Mouse (Mus musculus) small intestine, adult 10 weeks (tissue): ENCODE measurements around the gene Capza1. TPM values are rescaled to one million over a fixed set of nuclear protein-coding genes. Genes with fewer than 3 reads are reported as not detected.

ENCODE experiments used
- polyA plus RNA-seq: library from polyadenylated mRNA; stranded (reverse); fragments of 350-450 nt; fragmentation: Illumina TruSeq; extraction: RNeasy Lipid Tissue Mini Kit (QIAGEN cat#74804); gene quantifications from one replicate; pipeline ENCODE4 v1.2.3, GENCODE M21; 2014; ENCODE audit warnings: low replicate concordance

Capza1 gene
- polyA plus RNA-seq: 312 TPM

DNA sequence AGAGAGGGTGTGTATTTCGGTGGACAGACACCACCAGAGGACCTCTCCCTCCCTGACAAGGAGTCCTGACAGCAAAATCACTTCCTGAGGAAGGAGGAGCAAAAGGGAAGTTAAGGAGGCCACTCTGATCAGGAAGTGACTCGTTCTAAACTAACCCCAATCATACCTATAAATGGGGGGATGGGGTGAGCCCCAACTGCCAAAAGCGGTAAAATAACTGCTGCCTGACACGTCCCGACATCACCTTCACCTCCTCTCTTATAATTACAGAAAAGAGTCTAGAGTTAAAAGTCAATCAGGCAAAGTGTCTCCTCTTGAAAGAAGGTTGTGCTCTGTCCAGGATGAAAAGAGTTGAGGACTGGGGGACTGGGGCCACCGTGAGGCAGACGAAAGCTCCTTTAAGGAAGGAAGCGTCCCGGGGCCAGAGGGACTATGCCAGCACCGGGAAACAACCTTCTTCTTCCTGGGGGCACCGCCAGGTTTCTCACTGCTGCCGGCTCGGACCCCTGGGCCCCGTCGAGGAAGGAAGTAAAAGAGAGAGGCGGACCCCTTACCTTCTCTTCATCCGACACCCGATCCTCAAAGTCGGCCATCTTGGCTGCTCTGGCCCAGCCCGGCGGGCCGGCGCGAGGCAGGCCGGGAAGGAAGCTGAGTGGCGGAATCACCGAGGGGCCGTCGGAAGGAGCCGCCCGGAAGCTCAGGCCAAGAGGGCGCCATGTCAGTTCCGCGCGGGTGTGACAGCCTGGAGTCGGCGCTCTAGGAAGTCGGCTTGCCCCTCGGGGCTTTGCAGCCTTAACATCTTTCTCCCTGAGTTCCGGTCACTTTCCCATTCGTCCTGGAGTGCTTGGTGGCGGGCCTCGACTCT lies at the start of gene Capza1, which contains the start of gene St7l:
TSS of gene Capza1 (minus strand) at position 720 of the 865 bp plus-strand sequence.
TSS of gene St7l (plus strand) at position 220 of the 865 bp plus-strand sequence.

DNA sequence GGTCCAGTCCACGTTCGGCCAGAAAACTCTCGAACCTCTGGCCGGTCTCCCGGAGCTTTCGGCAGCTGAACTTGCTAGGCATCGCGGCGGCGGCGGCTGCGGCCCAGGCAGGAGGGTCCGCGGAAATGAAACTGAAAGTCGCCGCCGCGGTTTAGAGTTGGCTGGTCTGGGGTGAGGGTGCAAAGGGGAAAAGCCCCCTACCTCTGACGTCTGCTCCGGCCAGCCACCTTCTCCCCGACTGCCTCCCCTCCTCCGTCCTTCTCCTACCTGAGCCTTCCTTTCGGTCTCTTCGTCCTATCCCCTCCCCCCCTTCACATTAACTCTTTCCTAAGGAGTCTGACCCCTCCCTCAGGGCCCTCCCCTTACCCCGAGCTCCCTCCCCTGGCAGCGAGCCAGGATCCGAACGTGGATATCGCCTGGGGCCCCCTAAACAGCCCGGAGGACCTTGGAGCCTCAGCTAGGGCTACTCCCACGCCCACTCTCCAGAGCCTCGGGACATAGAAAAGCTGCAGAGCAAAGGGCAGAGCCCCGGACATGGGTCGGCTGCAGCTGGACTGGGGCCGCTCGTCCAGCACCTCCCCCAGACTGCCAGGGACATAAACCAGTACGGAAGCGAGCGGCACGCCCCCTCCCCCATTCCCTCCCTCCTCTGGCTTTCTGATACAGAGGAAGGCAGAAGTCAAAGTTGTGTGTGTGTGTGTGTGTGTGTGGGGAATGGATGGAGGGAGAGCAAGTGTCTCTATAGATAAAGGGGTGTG lies 46.1 kb downstream of the Capza1 start, which contains the start of gene Mov10:
TSS of gene Mov10 (minus strand) at position 573 of the 758 bp plus-strand sequence.

DNA sequence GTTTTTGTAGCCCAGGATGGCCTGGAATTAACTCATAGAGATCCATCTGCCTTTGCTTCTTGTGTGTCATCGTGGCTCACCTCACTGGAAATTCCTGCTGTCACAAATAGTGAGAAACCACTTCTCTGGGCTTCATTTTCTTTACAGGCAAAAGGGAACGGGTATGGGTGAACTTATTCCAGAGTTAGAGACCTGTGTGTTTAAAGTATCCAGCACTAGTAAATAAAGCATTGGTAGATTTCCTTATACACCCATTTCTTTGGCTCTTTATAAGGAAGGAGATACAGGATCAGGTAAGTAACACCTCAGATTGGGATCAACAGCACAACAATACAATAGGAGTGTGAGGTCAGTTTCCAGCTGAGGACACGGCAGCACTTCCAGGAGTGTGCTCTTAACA lies 76.2 kb downstream of the Capza1 start, which contains the start of gene Rhoc:
TSS of gene Rhoc (plus strand) at position 301 of the 400 bp plus-strand sequence.

DNA sequence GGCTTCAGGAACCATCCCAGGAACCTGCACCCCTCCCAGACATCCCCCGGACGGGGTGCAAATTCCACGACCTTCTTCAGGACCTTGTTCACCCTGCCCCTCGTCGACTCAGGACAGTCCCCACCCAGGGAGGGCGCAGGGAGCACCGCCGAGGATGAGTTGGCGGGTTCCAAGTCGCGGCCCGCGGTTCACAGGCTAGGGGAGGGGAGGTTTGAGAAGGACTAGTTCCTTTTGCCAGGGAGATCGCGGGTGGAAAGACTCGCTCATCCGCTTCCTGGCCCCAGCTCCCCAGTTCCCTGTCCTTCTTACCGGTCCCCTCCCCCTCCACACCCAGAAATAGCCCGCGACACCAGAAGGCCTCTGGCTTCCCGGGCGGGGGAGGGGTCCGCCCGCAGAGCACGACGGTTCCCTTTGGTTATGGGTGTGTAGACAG lies 82.8 kb downstream of the Capza1 start, which contains the start of gene Fam19a3:
TSS of gene Fam19a3 (minus strand) at position 370 of the 433 bp plus-strand sequence.

DNA sequence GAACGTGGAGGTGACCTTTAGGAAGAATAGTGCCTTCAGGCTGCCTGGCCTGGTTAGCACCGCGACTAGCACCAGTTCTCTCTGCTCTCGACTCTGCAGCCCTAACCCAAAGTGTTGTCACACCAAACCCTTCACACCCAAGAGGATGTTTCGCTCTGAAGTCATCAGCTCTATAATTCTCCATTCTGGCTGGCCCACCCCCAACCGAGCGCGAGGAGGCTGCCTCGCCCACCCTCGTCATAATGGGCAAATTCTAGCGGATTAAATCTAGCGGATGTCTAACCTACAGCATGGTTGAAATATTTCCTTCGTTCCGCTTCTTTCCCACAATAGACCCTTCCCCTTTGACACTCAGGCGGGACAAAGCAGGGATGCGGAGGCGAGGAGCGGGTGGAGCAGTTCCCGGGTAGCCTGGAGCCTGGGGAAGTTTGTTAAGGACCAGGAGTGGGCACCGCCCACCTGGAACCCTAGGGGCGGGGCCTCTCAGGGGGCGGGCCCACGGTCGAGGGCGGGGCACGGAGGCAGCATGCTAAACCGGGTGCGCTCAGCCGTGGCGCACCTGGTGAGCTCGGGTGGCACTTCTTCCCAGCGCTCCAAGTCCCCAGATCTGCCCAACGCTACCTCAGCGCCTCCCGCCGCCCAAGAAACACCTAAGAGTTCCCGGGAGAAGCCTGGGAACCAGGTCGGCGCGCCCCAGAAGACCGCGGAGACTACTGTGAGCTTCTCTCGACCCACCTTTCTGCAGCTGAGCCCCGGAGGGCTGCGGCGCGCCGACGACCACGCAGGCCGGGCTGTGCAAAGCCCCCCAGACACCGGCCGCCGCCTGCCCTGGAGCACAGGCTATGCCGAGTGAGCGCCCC lies 83.5 kb downstream of the Capza1 start, which contains the start of gene Ppm1j:
TSS of gene Ppm1j (plus strand) at position 496 of the 860 bp plus-strand sequence.

Other genes with a start within 250 kb of the Capza1 start
- 93.1 TPM for gene Slc16a1, start 225.8 kb downstream of the Capza1 start, polyA plus RNA-seq
- 1.3 TPM for gene Ppm1j, start 83.4 kb downstream of the Capza1 start, polyA plus RNA-seq
- gene Fam19a3, start 82.7 kb downstream of the Capza1 start, polyA plus RNA-seq: 0.48 TPM
- gene Rhoc, start 76.1 kb downstream of the Capza1 start, polyA plus RNA-seq: 25.6 TPM
- 1.2 TPM for gene Mov10, start 45.9 kb downstream of the Capza1 start, polyA plus RNA-seq
- 73.0 TPM for gene St7l, start 500 bp downstream of the Capza1 start, polyA plus RNA-seq
- gene Wnt2b, start 97.4 kb upstream of the Capza1 start, polyA plus RNA-seq: 4.4 TPM
- 19.8 TPM for gene Cttnbp2nl, start 188.6 kb upstream of the Capza1 start, polyA plus RNA-seq
- not detected for gene 4930564D02Rik, start 202.3 kb upstream of the Capza1 start, polyA plus RNA-seq